Mouse (Mus musculus) E14TG2a.4 (cell line): Measurements from ENCODE around the gene Prrt1.

Experiments
- H3K27me3 ChIP-seq: 2 replicates; pipeline ENCODE4 v1.6.1; 2014; ENCODE audit warnings: low read length, control low read depth; ENCODE audit not compliant: insufficient read depth
- H3K36me3 ChIP-seq: 2 replicates; pipeline ENCODE4 v1.6.1; 2014; ENCODE audit warnings: low read length, control low read depth; ENCODE audit not compliant: insufficient read depth
- H3K4me1 ChIP-seq: replicated peaks from 2 replicates; pipeline ENCODE4 v1.6.1; 2014; ENCODE audit warnings: low read depth, low read length, control low read depth
- H3K4me3 ChIP-seq: replicated peaks from 2 replicates; pipeline ENCODE4 v1.5.1; 2014; ENCODE audit warnings: mild to moderate bottlenecking, low read length
- H3K9me3 ChIP-seq: 2 replicates; pipeline ENCODE4 v1.6.1; 2014; ENCODE audit warnings: low read length, control low read depth
- CTCF ChIP-seq: conservative IDR thresholded peaks from 2 replicates; pipeline ENCODE4 v1.5.1; 2014; ENCODE audit warnings: low read length
- NANOG ChIP-seq: IDR thresholded peaks from 2 replicates; pipeline ENCODE4 v1.6.1; 2014; ENCODE audit warnings: borderline replicate concordance, low read length, mixed read lengths
- POU5F1 ChIP-seq: IDR thresholded peaks from 2 replicates; pipeline ENCODE4 v1.6.1; 2014; ENCODE audit warnings: low read length, borderline replicate concordance

The Prrt1 gene

GRCm38 (mm10) chr17:34661121-34661591 is 31.8 kb downstream of the Prrt1 start:
- H3K9me3 ChIP-seq: no peaks in the 10 kb centered on the region
- no peak for TF ChIP-seq POU5F1
- no peak for TF ChIP-seq NANOG
- no peak for TF ChIP-seq CTCF
- peaks cover 53% of the 10 kb centered on the region for H3K27me3 ChIP-seq
- H3K4me3 ChIP-seq: peak overlapping the region; percentile 41
- H3K36me3 ChIP-seq: no peaks in the 10 kb centered on the region
- peaks cover 39% of the 10 kb centered on the region for H3K4me1 ChIP-seq

DNA sequence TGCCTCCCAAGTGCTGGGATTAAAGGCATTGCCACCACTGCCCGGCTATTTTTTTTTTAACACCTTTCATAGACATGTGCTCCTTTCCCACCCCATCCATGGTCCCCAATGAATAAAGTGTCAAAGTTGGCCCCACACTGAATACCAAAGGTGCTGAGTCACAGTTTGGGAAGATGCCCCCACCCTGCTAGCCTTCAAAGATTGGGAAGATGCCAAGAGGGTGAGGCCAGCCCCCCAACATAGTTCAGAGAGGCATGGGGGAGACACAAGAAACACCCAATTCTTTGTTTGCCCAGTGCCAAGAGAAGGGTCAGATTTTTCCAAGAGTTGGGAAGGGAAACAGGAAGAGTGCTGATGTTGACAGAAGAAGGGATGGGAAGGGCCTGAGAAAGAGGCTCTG is 33.1 kb downstream of the Prrt1 start:
- TF ChIP-seq POU5F1 (no peak), NANOG (no peak), CTCF (no peak)
- Histone ChIP-seq H3K36me3 (no peaks in the 10 kb centered on the region), H3K4me1 (peaks cover 27% of the 10 kb centered on the region), H3K4me3 (no peak overlapping the region), H3K9me3 (no peaks in the 10 kb centered on the region), H3K27me3 (peaks cover 53% of the 10 kb centered on the region)

GRCm38 (mm10) chr17:34662978-34663377 is 33.6 kb downstream of the Prrt1 start:
- Histone ChIP-seq H3K36me3 (no peaks in the 10 kb centered on the region), H3K4me3 (no peak overlapping the region), H3K27me3 (peaks cover 57% of the 10 kb centered on the region), H3K4me1 (peaks cover 27% of the 10 kb centered on the region), H3K9me3 (no peaks in the 10 kb centered on the region)
- TF ChIP-seq POU5F1: no peak
- TF ChIP-seq CTCF: no peak
- TF ChIP-seq NANOG: no peak

DNA sequence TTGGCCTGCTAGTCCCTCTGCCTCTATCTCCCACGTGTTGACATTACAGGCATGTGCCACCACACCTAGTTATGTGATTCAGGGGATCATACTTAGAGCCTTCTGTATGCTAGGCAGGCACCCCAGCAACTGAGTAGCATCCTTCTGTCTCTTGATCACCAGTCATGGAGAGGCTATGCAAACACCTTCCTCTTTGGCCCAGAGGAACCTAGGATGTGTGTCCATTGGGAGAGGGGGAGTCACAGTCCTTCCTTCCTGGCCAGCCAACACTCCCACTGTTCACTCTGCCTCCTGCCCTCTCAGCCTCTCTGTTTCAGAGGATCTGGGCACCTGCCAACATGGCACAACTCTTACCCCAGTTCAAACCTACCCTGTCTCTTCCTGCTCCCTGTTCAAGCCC is 34.2 kb downstream of the Prrt1 start:
- TF ChIP-seq NANOG (no peak), CTCF (no peak), POU5F1 (no peak)
- peaks cover 58% of the 10 kb centered on the region for H3K27me3 ChIP-seq
- H3K4me1 ChIP-seq: peaks cover 27% of the 10 kb centered on the region
- H3K4me3 ChIP-seq: no peak overlapping the region
- no peaks in the 10 kb centered on the region for H3K9me3 ChIP-seq
- no peaks in the 10 kb centered on the region for H3K36me3 ChIP-seq

DNA sequence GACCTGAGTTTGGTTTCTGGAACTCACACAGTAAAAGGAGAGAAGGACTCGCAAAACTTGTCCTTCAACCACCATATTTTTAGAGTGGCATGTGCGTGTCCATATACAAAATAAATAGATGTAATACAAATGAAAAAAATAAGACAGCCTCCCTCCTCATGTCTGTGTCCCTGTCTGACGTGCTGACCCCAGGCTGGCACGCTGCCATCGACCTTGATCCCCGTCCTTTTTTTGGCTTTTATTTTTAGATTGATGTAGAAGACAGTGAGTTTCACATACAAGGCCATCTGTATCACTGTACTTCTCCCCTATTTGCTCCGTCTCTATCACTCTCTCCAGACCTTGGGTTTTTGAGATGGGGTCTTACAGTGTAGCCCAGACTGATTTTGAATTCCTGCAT is 35.1 kb downstream of the Prrt1 start:
- no peaks in the 10 kb centered on the region for H3K9me3 ChIP-seq
- H3K36me3 ChIP-seq: no peaks in the 10 kb centered on the region
- H3K4me3 ChIP-seq: no peak overlapping the region
- H3K4me1 ChIP-seq: peaks cover 27% of the 10 kb centered on the region
- TF ChIP-seq CTCF (no peak), POU5F1 (no peak), NANOG (no peak)
- H3K27me3 ChIP-seq: peaks cover 58% of the 10 kb centered on the region

DNA sequence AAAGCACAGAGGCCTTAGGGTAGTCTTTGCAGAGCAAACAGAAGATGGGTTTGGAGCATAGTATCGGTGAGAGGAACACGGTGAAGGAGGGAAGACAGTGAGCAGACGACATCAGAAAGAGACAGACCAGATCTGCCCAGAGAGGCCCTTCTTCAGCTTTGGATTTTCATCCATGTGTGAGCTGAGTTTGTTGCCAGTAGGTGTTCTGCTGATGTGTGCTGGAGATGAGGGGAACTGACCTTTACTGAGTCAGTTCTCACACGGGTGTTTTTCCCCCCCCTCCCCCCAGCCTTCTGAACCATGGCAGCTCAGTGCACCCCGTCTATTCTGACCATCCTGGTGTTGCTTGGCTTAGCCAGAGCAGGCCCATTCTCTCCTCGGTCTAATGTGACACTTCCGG is 40.9 kb downstream of the Prrt1 start, which contains the start of gene Tnxb:
Gene Tnxb, plus strand, starts transcription at position 301 of the 400 bp plus-strand sequence.
- H3K36me3 ChIP-seq: no peaks in the 10 kb centered on the region
- peak within 1 kb of the TSS; percentile 70 for H3K4me3 ChIP-seq
- TF ChIP-seq POU5F1 (no peak), NANOG (no peak), CTCF (no peak)
- H3K9me3 ChIP-seq: no peaks in the 10 kb centered on the region
- peaks cover 17% of the 10 kb centered on the region for H3K4me1 ChIP-seq
- H3K27me3 ChIP-seq: peaks cover 71% of the 10 kb centered on the region

DNA sequence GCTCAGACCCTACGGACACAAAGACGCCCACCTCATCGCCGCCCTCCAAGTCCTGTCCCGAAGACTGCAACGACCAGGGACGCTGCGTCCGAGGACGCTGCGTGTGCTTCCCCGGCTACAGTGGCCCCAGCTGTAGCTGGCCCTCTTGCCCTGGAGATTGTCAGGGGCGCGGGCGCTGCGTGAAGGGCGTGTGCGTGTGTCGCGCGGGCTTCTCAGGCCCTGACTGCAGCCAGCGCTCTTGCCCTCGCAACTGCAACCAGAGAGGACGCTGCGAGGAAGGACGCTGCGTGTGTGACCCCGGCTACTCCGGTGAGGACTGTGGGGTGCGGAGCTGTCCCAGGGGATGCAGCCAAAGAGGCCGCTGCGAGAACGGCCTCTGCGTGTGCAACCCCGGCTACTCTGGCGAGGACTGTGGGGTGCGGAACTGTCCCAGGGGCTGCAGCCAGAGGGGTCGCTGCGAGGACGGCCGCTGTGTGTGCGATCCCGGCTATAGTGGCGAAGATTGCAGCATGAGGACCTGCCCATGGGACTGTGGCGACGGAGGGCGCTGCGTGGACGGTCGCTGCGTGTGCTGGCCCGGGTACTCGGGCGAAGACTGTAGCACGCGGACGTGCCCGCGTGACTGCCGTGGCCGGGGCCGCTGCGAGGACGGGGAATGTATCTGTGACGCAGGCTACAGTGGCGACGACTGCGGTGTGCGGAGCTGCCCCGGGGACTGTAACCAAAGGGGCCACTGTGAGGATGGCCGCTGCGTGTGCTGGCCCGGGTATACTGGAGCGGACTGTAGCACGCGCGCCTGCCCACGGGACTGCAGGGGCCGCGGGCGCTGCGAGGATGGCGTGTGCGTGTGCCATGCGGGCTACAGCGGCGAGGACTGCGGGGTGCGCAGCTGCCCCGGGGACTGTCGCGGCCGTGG is 42.1 kb downstream of the Prrt1 start:
- no peaks in the 10 kb centered on the region for H3K9me3 ChIP-seq
- TF ChIP-seq CTCF: no peak
- no peak for TF ChIP-seq POU5F1
- peaks cover 82% of the 10 kb centered on the region for H3K27me3 ChIP-seq
- peak overlapping the region; percentile 70 for H3K4me3 ChIP-seq
- H3K4me1 ChIP-seq: peaks cover 24% of the 10 kb centered on the region
- H3K36me3 ChIP-seq: no peaks in the 10 kb centered on the region

DNA sequence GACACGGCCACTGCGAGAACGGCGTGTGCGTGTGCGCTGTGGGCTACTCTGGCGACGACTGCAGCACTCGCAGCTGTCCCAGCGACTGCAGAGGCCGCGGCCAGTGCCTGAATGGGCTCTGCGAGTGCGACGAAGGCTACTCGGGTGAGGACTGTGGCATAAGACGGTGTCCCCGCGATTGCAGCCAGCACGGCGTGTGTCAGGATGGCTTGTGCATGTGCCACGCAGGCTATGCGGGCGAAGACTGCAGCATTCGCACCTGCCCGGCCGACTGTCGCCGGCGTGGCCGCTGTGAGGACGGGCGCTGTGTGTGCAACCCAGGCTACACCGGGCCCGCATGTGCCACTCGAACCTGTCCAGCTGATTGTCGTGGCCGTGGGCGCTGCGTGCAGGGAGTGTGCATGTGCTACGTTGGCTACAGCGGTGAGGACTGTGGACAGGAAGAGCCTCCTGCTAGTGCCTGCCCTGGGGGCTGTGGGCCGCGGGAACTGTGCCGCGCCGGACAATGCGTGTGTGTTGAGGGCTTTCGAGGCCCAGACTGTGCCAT is 43.0 kb downstream of the Prrt1 start:
- Histone ChIP-seq H3K9me3 (no peaks in the 10 kb centered on the region), H3K27me3 (peaks cover 92% of the 10 kb centered on the region), H3K4me3 (peak overlapping the region; percentile 70), H3K36me3 (no peaks in the 10 kb centered on the region), H3K4me1 (peaks cover 24% of the 10 kb centered on the region)
- TF ChIP-seq POU5F1 (no peak), NANOG (no peak), CTCF (no peak)
